Mouse (Mus musculus): Measurements from ENCODE around the gene Hs3st5. TPM values are rescaled to one million over a fixed set of nuclear protein-coding genes. Genes with fewer than 3 reads are reported as not detected.

Hs3st5 gene
- polyA plus RNA-seq, 1 experiment from 2014 or later = 0.05 TPM

DNA sequence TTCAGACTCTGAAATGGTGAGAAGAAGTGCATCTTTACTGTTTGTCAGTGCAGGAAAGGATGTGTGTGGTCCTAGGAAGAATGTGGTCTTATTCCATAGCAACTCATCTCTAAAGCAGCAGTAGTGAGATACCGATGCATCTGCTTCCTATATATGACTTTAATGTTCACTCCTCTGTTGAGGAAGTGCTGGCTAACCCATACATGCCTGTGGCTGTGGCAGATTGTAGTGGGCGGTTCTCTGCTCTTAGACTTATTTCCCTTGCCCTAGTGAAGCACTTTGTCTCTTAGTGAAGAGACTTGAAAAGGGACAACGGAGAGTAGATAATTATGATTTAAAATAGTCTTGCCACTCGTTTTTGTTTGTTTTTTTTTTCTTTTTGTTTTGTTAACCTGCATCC, 47.4 kb downstream of the Hs3st5 start:
- ATAC-seq = no peak
- no peak overlapping the region for H3K4me3 ChIP-seq (ENCODE audit: low read depth, low read length)
- no peaks in the 10 kb centered on the region for H3K9me3 ChIP-seq (ENCODE audit: low read length)
- no peaks in the 10 kb centered on the region for H3K36me3 ChIP-seq (ENCODE audit: insufficient read depth, low read length)
- 47% methylated on average over 4 of the region's 4 CpGs for WGBS
- no peak overlapping the region for H3K27ac ChIP-seq (ENCODE audit: low read length)
- TF ChIP-seq EP300 (IDR thresholded peaks at IDR 0.05) = no peak
- no peak for DNase-seq (ENCODE audit: low spot score)
- no peaks in the 10 kb centered on the region for H3K4me1 ChIP-seq (ENCODE audit: insufficient read depth, low read depth, low read length)
- no peak overlapping the region for H3K4me2 ChIP-seq (replicated peaks; ENCODE audit: low read depth, low read length)
- H3K27me3 ChIP-seq (replicated peaks; ENCODE audit: insufficient read depth, low read length) = no peaks in the 10 kb centered on the region
- H3K9ac ChIP-seq (replicated peaks; ENCODE audit: low read depth) = no peak overlapping the region

DNA sequence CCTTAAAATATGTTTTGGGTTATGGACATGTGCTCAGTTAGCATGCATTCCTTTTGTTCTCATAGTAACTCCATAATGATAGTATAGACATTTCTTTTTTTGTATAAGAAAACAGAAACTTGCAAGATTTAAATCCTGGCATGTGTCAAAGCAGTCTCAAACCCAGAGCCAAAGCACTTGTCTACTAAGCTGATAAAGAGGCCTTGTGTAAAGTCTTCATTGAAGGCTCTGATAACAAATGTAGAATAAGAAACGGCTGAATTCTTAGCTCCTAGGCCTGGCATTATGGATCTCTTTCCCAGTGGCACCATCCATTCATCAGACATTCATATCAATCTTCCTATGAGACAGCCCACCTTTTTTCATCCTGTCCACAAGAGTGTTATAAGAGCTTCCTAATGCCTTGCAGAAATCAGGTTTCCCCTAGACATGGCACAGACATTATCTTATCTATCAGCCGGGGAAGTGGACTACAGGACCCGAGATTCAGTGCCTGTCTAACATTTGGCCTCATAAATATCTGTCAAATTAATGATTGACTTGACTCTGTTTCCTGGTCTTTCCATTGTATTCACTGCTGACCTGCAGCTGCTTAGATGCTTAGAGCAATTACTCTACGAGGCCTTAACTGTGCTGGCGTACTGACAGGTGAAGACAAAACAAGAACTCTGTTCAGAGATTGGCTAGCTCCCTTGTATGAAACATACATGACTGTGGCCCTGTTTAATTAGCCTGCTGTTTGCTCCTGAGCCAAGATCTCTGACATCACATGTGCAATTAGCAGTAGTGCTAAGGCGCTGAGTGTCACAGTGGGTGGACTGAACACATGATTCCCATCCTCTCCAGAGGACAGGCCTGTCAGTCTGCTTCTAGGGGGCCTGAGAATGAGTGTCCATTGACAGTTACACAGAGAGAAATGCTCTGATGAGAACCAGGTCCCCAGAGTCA, 48.6 kb downstream of the Hs3st5 start:
- no peak overlapping the region for H3K4me2 ChIP-seq (replicated peaks; ENCODE audit: low read depth, low read length)
- no peaks in the 10 kb centered on the region for H3K4me1 ChIP-seq (ENCODE audit: insufficient read depth, low read depth, low read length)
- H3K27ac ChIP-seq (ENCODE audit: low read length) = no peak overlapping the region
- DNase-seq (ENCODE audit: low spot score) (no peak), ATAC-seq (no peak)
- H3K9me3 ChIP-seq (ENCODE audit: low read length) = no peaks in the 10 kb centered on the region
- H3K27me3 ChIP-seq (replicated peaks; ENCODE audit: insufficient read depth, low read length) = no peaks in the 10 kb centered on the region
- no peak overlapping the region for H3K9ac ChIP-seq (replicated peaks; ENCODE audit: low read depth)
- WGBS = 30% methylated on average over 6 of the region's 6 CpGs
- TF ChIP-seq CTCF (IDR thresholded peaks at IDR 0.05) (no peak), EP300 (IDR thresholded peaks at IDR 0.05) (no peak)
- no peaks in the 10 kb centered on the region for H3K36me3 ChIP-seq (ENCODE audit: insufficient read depth, low read length)
- no peak overlapping the region for H3K4me3 ChIP-seq (ENCODE audit: low read depth, low read length)

GRCm38 (mm10) chr10:36556128-36556527, 49.5 kb downstream of the Hs3st5 start:
- H3K4me3 ChIP-seq (ENCODE audit: low read depth, low read length) = no peak overlapping the region
- ATAC-seq = no peak
- no peaks in the 10 kb centered on the region for H3K4me1 ChIP-seq (ENCODE audit: insufficient read depth, low read depth, low read length)
- H3K4me2 ChIP-seq (replicated peaks; ENCODE audit: low read depth, low read length) = no peak overlapping the region
- TF ChIP-seq CTCF (IDR thresholded peaks at IDR 0.05) (no peak), EP300 (IDR thresholded peaks at IDR 0.05) (no peak)
- H3K9me3 ChIP-seq (ENCODE audit: low read length) = no peaks in the 10 kb centered on the region
- H3K27me3 ChIP-seq (replicated peaks; ENCODE audit: insufficient read depth, low read length) = no peaks in the 10 kb centered on the region
- DNase-seq (ENCODE audit: low spot score) = no peak
- H3K36me3 ChIP-seq (ENCODE audit: insufficient read depth, low read length) = no peaks in the 10 kb centered on the region
- no peak overlapping the region for H3K9ac ChIP-seq (replicated peaks; ENCODE audit: low read depth)
- 73% methylated on average over 2 of the region's 2 CpGs for WGBS
- no peak overlapping the region for H3K27ac ChIP-seq (ENCODE audit: low read length)

GRCm38 (mm10) chr10:36557673-36558072, 51.1 kb downstream of the Hs3st5 start:
- ATAC-seq = no peak
- H3K36me3 ChIP-seq (ENCODE audit: insufficient read depth, low read length) = no peaks in the 10 kb centered on the region
- H3K4me2 ChIP-seq (replicated peaks; ENCODE audit: low read depth, low read length) = no peak overlapping the region
- no peak overlapping the region for H3K27ac ChIP-seq (ENCODE audit: low read length)
- WGBS = 82% methylated on average over 6 of the region's 6 CpGs
- no peaks in the 10 kb centered on the region for H3K27me3 ChIP-seq (replicated peaks; ENCODE audit: insufficient read depth, low read length)
- no peaks in the 10 kb centered on the region for H3K9me3 ChIP-seq (ENCODE audit: low read length)
- no peak overlapping the region for H3K4me3 ChIP-seq (ENCODE audit: low read depth, low read length)
- DNase-seq (ENCODE audit: low spot score) = no peak
- no peaks in the 10 kb centered on the region for H3K4me1 ChIP-seq (ENCODE audit: insufficient read depth, low read depth, low read length)
- no peak overlapping the region for H3K9ac ChIP-seq (replicated peaks; ENCODE audit: low read depth)
- TF ChIP-seq CTCF (IDR thresholded peaks at IDR 0.05) (no peak), EP300 (IDR thresholded peaks at IDR 0.05) (no peak)

GRCm38 (mm10) chr10:36558736-36559135, 52.1 kb downstream of the Hs3st5 start:
- H3K36me3 ChIP-seq (ENCODE audit: insufficient read depth, low read length) = no peaks in the 10 kb centered on the region
- WGBS = 80% methylated on average over 5 of the region's 5 CpGs
- TF ChIP-seq CTCF (IDR thresholded peaks at IDR 0.05) = no peak
- TF ChIP-seq EP300 (IDR thresholded peaks at IDR 0.05) = no peak
- H3K9ac ChIP-seq (replicated peaks; ENCODE audit: low read depth) = no peak overlapping the region
- H3K27me3 ChIP-seq (replicated peaks; ENCODE audit: insufficient read depth, low read length) = no peaks in the 10 kb centered on the region
- H3K4me3 ChIP-seq (ENCODE audit: low read depth, low read length) = no peak overlapping the region
- no peak overlapping the region for H3K27ac ChIP-seq (ENCODE audit: low read length)
- no peaks in the 10 kb centered on the region for H3K4me1 ChIP-seq (ENCODE audit: insufficient read depth, low read depth, low read length)
- no peaks in the 10 kb centered on the region for H3K9me3 ChIP-seq (ENCODE audit: low read length)
- no peak overlapping the region for H3K4me2 ChIP-seq (replicated peaks; ENCODE audit: low read depth, low read length)
- DNase-seq (ENCODE audit: low spot score) = no peak
- ATAC-seq = no peak

GRCm38 (mm10) chr10:36567258-36567657, 60.6 kb downstream of the Hs3st5 start:
- Histone ChIP-seq H3K27me3 (replicated peaks; ENCODE audit: insufficient read depth, low read length) (no peaks in the 10 kb centered on the region), H3K9me3 (ENCODE audit: low read length) (no peaks in the 10 kb centered on the region), H3K4me3 (ENCODE audit: low read depth, low read length) (no peak overlapping the region), H3K4me1 (ENCODE audit: insufficient read depth, low read depth, low read length) (no peaks in the 10 kb centered on the region), H3K27ac (ENCODE audit: low read length) (no peak overlapping the region), H3K36me3 (ENCODE audit: insufficient read depth, low read length) (no peaks in the 10 kb centered on the region), H3K4me2 (replicated peaks; ENCODE audit: low read depth, low read length) (no peak overlapping the region), H3K9ac (replicated peaks; ENCODE audit: low read depth) (no peak overlapping the region)
- WGBS = 36% methylated on average over 2 of the region's 2 CpGs
- TF ChIP-seq CTCF (IDR thresholded peaks at IDR 0.05) (no peak), EP300 (IDR thresholded peaks at IDR 0.05) (no peak)
- DNase-seq (ENCODE audit: low spot score) (no peak), ATAC-seq (no peak)

Measured in lung, postnatal 0 days (tissue).